8 mouse cellular contexts compared by ENCODE assay signal in the genomic region with DNA sequence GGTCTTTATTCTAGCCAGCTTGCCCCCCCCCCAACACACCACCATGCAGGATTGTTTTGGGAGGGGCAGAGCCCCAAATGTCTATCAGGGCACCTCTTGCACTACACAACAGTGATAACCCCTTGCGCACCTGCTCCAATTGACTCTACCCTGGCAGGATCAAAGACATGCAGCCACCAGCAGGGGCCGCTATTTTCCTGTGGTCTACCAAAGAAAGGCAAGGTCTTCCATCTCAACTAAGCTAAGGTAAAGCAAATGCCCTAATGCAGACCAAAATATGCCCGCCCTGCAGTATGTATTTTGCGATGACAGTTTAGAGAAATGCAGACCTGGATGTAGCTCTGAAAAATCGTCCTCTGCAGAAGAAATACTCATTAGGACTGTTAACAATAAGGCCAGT. TPM values are rescaled to one million over a fixed set of nuclear protein-coding genes. Genes with fewer than 3 reads are reported as not detected.
A peak's percentile ranks its signal among the peaks of the same experiment; 100 is the strongest.
DNase-seq lines count a peak whose midpoint lies in the region; ATAC-seq lines count a peak whose summit lies in the region.

No protein-coding gene starts in this region.

- no peak overlapping the region for H3K27ac ChIP-seq in forebrain, embryonic 11.5 days (ENCODE audit: low read depth, low read length)
- H3K27ac ChIP-seq in forebrain, embryonic 16.5 days (ENCODE audit: low read length) = no peak overlapping the region

- 0 out of 2 replicates have a peak, but pooled peaks cover 3% of the 10 kb centered on the region for H3K4me1 ChIP-seq in forebrain, embryonic 11.5 days (replicated peaks; ENCODE audit: control insufficient read depth, insufficient read depth, low read length)
- H3K4me1 ChIP-seq in forebrain, embryonic 16.5 days (replicated peaks; ENCODE audit: control insufficient read depth, insufficient read depth, low read length) = peaks cover 10% of the 10 kb centered on the region

- H3K36me3 ChIP-seq in forebrain, embryonic 11.5 days (ENCODE audit: control insufficient read depth, insufficient read depth, low read length) = no peaks in the 10 kb centered on the region
- H3K36me3 ChIP-seq in forebrain, embryonic 16.5 days (ENCODE audit: control insufficient read depth, insufficient read depth) = no peaks in the 10 kb centered on the region
- no peaks in the 10 kb centered on the region for H3K36me3 ChIP-seq in splenic B cell, adult 2 months (ENCODE audit: control insufficient read depth, insufficient read depth, low read length, poor library complexity, severe bottlenecking)

- no peak overlapping the region for H3K9ac ChIP-seq in forebrain, embryonic 11.5 days (ENCODE audit: low read length)
- no peak overlapping the region for H3K9ac ChIP-seq in forebrain, embryonic 16.5 days (replicated peaks; ENCODE audit: low read depth, low read length)

- H3K4me2 ChIP-seq in forebrain, embryonic 11.5 days (ENCODE audit: low read depth, low read length, severe bottlenecking) = no peak overlapping the region
- H3K4me2 ChIP-seq in forebrain, embryonic 16.5 days (ENCODE audit: low read length) = no peak overlapping the region

- DNase-seq in forebrain, embryonic 11.5 days (ENCODE audit: low spot score) = peak; percentile 89
- peak; percentile 86 for DNase-seq in T-cell, adult 2 months (ENCODE audit: low spot score)
- peak; percentile 60 to 77 for DNase-seq in cerebellum, postnatal 4 days (ENCODE audit: low spot score in 2 of 2)
- peak; percentile 40 to 62 for DNase-seq in heart, adult 9 months (ENCODE audit: low spot score in 2 of 2)
- peak; percentile 32 for DNase-seq in left cerebral cortex, adult 11 months (ENCODE audit: low spot score)
- DNase-seq in monocyte, adult 2 months (ENCODE audit: low read depth in 1 of 2, low spot score in 2 of 2) = peak; percentile 13 to 68
- DNase-seq in splenic B cell, adult 2 months (ENCODE audit: low read depth, low spot score) = peak; percentile 94

- H3K9me3 ChIP-seq in forebrain, embryonic 11.5 days (ENCODE audit: control insufficient read depth, low read length) = no peaks in the 10 kb centered on the region
- no peaks in the 10 kb centered on the region for H3K9me3 ChIP-seq in forebrain, embryonic 16.5 days (ENCODE audit: control insufficient read depth, low read length)

- H3K27me3 ChIP-seq in forebrain, embryonic 11.5 days (ENCODE audit: control insufficient read depth, insufficient read depth, low read length) = no peaks in the 10 kb centered on the region
- H3K27me3 ChIP-seq in forebrain, embryonic 16.5 days (replicated peaks; ENCODE audit: control insufficient read depth, insufficient read depth, low read length) = no peaks in the 10 kb centered on the region
- no peaks in the 10 kb centered on the region for H3K27me3 ChIP-seq in splenic B cell, adult 2 months (ENCODE audit: control insufficient read depth, insufficient read depth, low read length, poor library complexity, severe bottlenecking)

- no peak for ATAC-seq in forebrain, embryonic 11.5 days (replicated peaks; ENCODE audit: low FRiP score)
- no peak for ATAC-seq in forebrain, embryonic 16.5 days

- WGBS in forebrain, embryonic 11.5 days = 12% methylated on average over 5 of the region's 5 CpGs
- 10% methylated on average over 5 of the region's 5 CpGs for WGBS in forebrain, embryonic 16.5 days

- no peak overlapping the region for H3K4me3 ChIP-seq in forebrain, embryonic 11.5 days (ENCODE audit: low read depth, low read length)
- H3K4me3 ChIP-seq in forebrain, embryonic 16.5 days (replicated peaks; ENCODE audit: low read length) = no peak overlapping the region

RNA-seq across cellular contexts. Expression of a gene that starts 3.0 kb away (rescaled TPM):
- 3.6 and 4.5 TPM in 2 replicates for polyA plus RNA-seq in forebrain, embryonic 11.5 days (2014; fragmentation: Nextera tagmentation; extraction: Ambion mirVana)
- polyA plus RNA-seq in forebrain, embryonic 16.5 days (2015; fragmentation: Nextera tagmentation; extraction: Ambion mirVana) = 2.6 and 2.9 TPM in 2 replicates

RNA-seq across cellular contexts. Expression of a gene that starts 15.1 kb away (rescaled TPM):
- not detected in 2 replicates for polyA plus RNA-seq in forebrain, embryonic 11.5 days (2014; fragmentation: Nextera tagmentation; extraction: Ambion mirVana)
- polyA plus RNA-seq in forebrain, embryonic 16.5 days (2015; fragmentation: Nextera tagmentation; extraction: Ambion mirVana) = not detected in 2 replicates

RNA-seq across cellular contexts. Expression of a gene that starts 22.3 kb away (rescaled TPM):
- 52.4 and 53.9 TPM in 2 replicates for polyA plus RNA-seq in forebrain, embryonic 11.5 days (2014; fragmentation: Nextera tagmentation; extraction: Ambion mirVana)
- 75.5 and 80.1 TPM in 2 replicates for polyA plus RNA-seq in forebrain, embryonic 16.5 days (2015; fragmentation: Nextera tagmentation; extraction: Ambion mirVana)

RNA-seq across cellular contexts. Expression of a gene that starts 29.0 kb away (rescaled TPM):
- polyA plus RNA-seq in forebrain, embryonic 11.5 days (2014; fragmentation: Nextera tagmentation; extraction: Ambion mirVana) = 23.4 and 24.8 TPM in 2 replicates
- polyA plus RNA-seq in forebrain, embryonic 16.5 days (2015; fragmentation: Nextera tagmentation; extraction: Ambion mirVana) = 24.4 and 26.5 TPM in 2 replicates

RNA-seq across cellular contexts. Expression of a gene that starts 30.2 kb away (rescaled TPM):
- polyA plus RNA-seq in forebrain, embryonic 11.5 days (2014; fragmentation: Nextera tagmentation; extraction: Ambion mirVana) = 2.2 and 2.5 TPM in 2 replicates
- 0.77 and 0.98 TPM in 2 replicates for polyA plus RNA-seq in forebrain, embryonic 16.5 days (2015; fragmentation: Nextera tagmentation; extraction: Ambion mirVana)

Comparison
In these comparisons a context has a peak if more than half of its experiments do, and no peak if none do; other contexts are left out.
1. DNase-seq: peak in every context shown above with its lines; median percentile 94 in splenic B cell, adult 2 months; 89 in forebrain, embryonic 11.5 days; 86 in T-cell, adult 2 months; 68 in cerebellum, postnatal 4 days; 51 in heart, adult 9 months; 40 in monocyte, adult 2 months; 32 in left cerebral cortex, adult 11 months.